17 mouse cellular contexts compared by ENCODE assay signal in genomic region chr7:92301046-92301445, GRCm38 (mm10).
DNase-seq lines count a peak whose midpoint lies in the region; ATAC-seq lines count a peak whose summit lies in the region.
"Had no signal": no experiment of that assay in that cellular context is flagged by ENCODE, and none has a peak within 500 bp of the region (broad histone marks: within the 10 kb centered on the region; RNA-seq: fewer than 3 reads in every experiment).

No protein-coding gene starts in this region.

- no peak overlapping the region for H3K4me3 ChIP-seq in forebrain, embryonic 15.5 days
- H3K4me3 ChIP-seq in forebrain, embryonic 11.5 days (ENCODE audit: low read depth, low read length), result no peak overlapping the region
- no peak overlapping the region for H3K4me3 ChIP-seq in liver, embryonic 12.5 days
- H3K4me3 ChIP-seq: embryonic facial prominence, embryonic 15.5 days; hindbrain, embryonic 12.5 days; intestine, embryonic 15.5 days; midbrain, embryonic 13.5 days had no signal

- H3K36me3 ChIP-seq in forebrain, embryonic 15.5 days, result no peaks in the 10 kb centered on the region
- H3K36me3 ChIP-seq in forebrain, embryonic 11.5 days (ENCODE audit: control insufficient read depth, insufficient read depth, low read length), result no peaks in the 10 kb centered on the region
- H3K36me3 ChIP-seq in liver, embryonic 12.5 days, result no peaks in the 10 kb centered on the region
- H3K36me3 ChIP-seq: embryonic facial prominence, embryonic 15.5 days; hindbrain, embryonic 12.5 days; intestine, embryonic 15.5 days; midbrain, embryonic 13.5 days had no signal

- WGBS in forebrain, embryonic 15.5 days, result 34% methylated on average over 2 of the region's 2 CpGs
- WGBS in forebrain, embryonic 11.5 days, result 62% methylated on average over 2 of the region's 2 CpGs
- 35% methylated on average over 2 of the region's 2 CpGs for WGBS in liver, embryonic 12.5 days (ENCODE audit: insufficient replicate concordance)

- no peaks in the 10 kb centered on the region for H3K9me3 ChIP-seq in forebrain, embryonic 15.5 days
- no peaks in the 10 kb centered on the region for H3K9me3 ChIP-seq in forebrain, embryonic 11.5 days (ENCODE audit: control insufficient read depth, low read length)
- H3K9me3 ChIP-seq in liver, embryonic 12.5 days (replicated peaks), result no peaks in the 10 kb centered on the region
- H3K9me3 ChIP-seq: embryonic facial prominence, embryonic 15.5 days; hindbrain, embryonic 12.5 days; intestine, embryonic 15.5 days; midbrain, embryonic 13.5 days had no signal

- DNase-seq in forebrain, embryonic 11.5 days (ENCODE audit: low spot score), result no peak
- DNase-seq in layer of hippocampus, adult 9-10 months (ENCODE audit: low spot score), result peak; percentile 25
- no peak for DNase-seq in layer of hippocampus, postnatal 10 days (ENCODE audit: low spot score in 2 of 2)
- peak; percentile 71 to 74 for DNase-seq in cerebellum, adult 18-20 months
- DNase-seq in cerebellum, postnatal 25 days, result peak; percentile 69 to 81
- DNase-seq: adrenal gland, postnatal 25 days; kidney, adult 9 months; thymus, postnatal 14 days had no signal

- H3K9ac ChIP-seq in forebrain, embryonic 15.5 days (replicated peaks), result no peak overlapping the region
- H3K9ac ChIP-seq in forebrain, embryonic 11.5 days (ENCODE audit: low read length), result no peak overlapping the region
- no peak overlapping the region for H3K9ac ChIP-seq in liver, embryonic 12.5 days
- H3K9ac ChIP-seq: embryonic facial prominence, embryonic 15.5 days; hindbrain, embryonic 12.5 days; intestine, embryonic 15.5 days; midbrain, embryonic 13.5 days had no signal

- H3K4me2 ChIP-seq in forebrain, embryonic 15.5 days (replicated peaks), result no peak overlapping the region
- no peak overlapping the region for H3K4me2 ChIP-seq in forebrain, embryonic 11.5 days (ENCODE audit: low read depth, low read length, severe bottlenecking)
- no peak overlapping the region for H3K4me2 ChIP-seq in liver, embryonic 12.5 days
- H3K4me2 ChIP-seq: embryonic facial prominence, embryonic 15.5 days; hindbrain, embryonic 12.5 days; intestine, embryonic 15.5 days; midbrain, embryonic 13.5 days had no signal

- H3K4me1 ChIP-seq in forebrain, embryonic 15.5 days, result no peaks in the 10 kb centered on the region
- H3K4me1 ChIP-seq in forebrain, embryonic 11.5 days (replicated peaks; ENCODE audit: control insufficient read depth, insufficient read depth, low read length), result no peaks in the 10 kb centered on the region
- no peaks in the 10 kb centered on the region for H3K4me1 ChIP-seq in liver, embryonic 12.5 days
- H3K4me1 ChIP-seq: embryonic facial prominence, embryonic 15.5 days; hindbrain, embryonic 12.5 days; intestine, embryonic 15.5 days; midbrain, embryonic 13.5 days had no signal

- H3K27ac ChIP-seq in forebrain, embryonic 15.5 days (replicated peaks), result no peak overlapping the region
- no peak overlapping the region for H3K27ac ChIP-seq in forebrain, embryonic 11.5 days (ENCODE audit: low read depth, low read length)
- H3K27ac ChIP-seq in liver, embryonic 12.5 days, result no peak overlapping the region
- H3K27ac ChIP-seq: embryonic facial prominence, embryonic 15.5 days; hindbrain, embryonic 12.5 days; intestine, embryonic 15.5 days; midbrain, embryonic 13.5 days had no signal

- ATAC-seq in forebrain, embryonic 15.5 days (replicated peaks), result 0 out of 2 replicates have a peak, but pooled peaks have one; percentile 48
- ATAC-seq in forebrain, embryonic 11.5 days (replicated peaks; ENCODE audit: low FRiP score), result no peak
- no peak for ATAC-seq in liver, embryonic 12.5 days
- ATAC-seq in erythroblast, adult 5-6 weeks (replicated peaks; ENCODE audit: low FRiP score, poor library complexity, severe bottlenecking), result no peak
- ATAC-seq: intestine, embryonic 15.5 days; lung, postnatal 0 days; midbrain, embryonic 13.5 days had no signal

- H3K27me3 ChIP-seq in forebrain, embryonic 15.5 days, result no peaks in the 10 kb centered on the region
- no peaks in the 10 kb centered on the region for H3K27me3 ChIP-seq in forebrain, embryonic 11.5 days (ENCODE audit: control insufficient read depth, insufficient read depth, low read length)
- no peaks in the 10 kb centered on the region for H3K27me3 ChIP-seq in liver, embryonic 12.5 days (replicated peaks)
- H3K27me3 ChIP-seq: CH12.LX; embryonic facial prominence, embryonic 15.5 days; hindbrain, embryonic 12.5 days; intestine, embryonic 15.5 days; midbrain, embryonic 13.5 days had no signal

Comparison
In these comparisons a context has a peak if more than half of its experiments do, and no peak if none do; other contexts are left out.
1. DNase-seq: peak in layer of hippocampus, adult 9-10 months (single experiment), cerebellum, adult 18-20 months (2 of 2) and cerebellum, postnatal 25 days (2 of 2); none in forebrain, embryonic 11.5 days (single experiment) and layer of hippocampus, postnatal 10 days (0 of 2).